Mouse (Mus musculus) stomach, postnatal 0 days (tissue): Measurements from ENCODE around the gene 1700056E22Rik.

Source experiments
- CTCF ChIP-seq: IDR thresholded peaks from 2 replicates; pipeline ENCODE4 v1.5.1; 2016; ENCODE audit warnings: antibody characterized with exemption, low read depth, mild to moderate bottlenecking, moderate library complexity
- EP300 ChIP-seq: optimal IDR thresholded peaks from 2 replicates; pipeline ENCODE3; 2016; ENCODE audit warnings: antibody characterized with exemption

GRCm38 (mm10) chr1:184064306-184064705, 30.2 kb upstream of the 1700056E22Rik start:
- TF ChIP-seq EP300 (no peak), CTCF (no peak)
